8 mouse cellular contexts compared by ENCODE assay signal in the genomic region with DNA sequence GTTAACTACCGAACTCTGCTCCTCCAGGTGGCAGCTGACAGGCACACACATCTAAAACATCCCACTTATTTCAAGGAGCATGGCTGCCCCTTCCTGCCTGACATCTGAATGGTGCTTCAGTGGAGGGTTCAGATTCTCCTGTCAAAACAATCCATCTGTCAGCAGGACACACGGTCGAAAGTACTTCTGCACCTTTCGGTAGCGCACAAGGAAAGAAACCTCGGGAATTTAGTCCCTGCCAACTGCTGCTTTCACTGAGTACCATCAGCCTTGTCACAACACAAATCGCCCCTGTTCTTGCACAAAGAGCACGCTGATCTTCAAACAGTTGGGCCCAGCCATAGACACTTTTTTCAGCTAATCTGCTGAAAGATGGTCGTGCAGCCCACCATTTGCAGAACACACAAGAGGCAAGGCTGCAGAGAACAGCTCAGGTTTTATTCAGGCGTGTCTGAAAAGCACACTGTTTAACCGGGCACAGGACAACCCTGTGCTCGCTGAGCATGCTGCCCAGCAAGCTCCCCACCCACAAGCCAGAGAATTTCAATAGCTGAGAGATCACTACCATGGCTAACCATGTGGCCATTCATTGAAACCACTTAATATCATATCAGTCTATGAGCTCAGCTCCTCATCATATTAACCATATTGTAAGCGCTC. TPM values are rescaled to one million over a fixed set of nuclear protein-coding genes. Genes with fewer than 3 reads are reported as not detected.
DNase-seq lines count a peak whose midpoint lies in the region; ATAC-seq and TF ChIP-seq lines count a peak whose summit lies in the region.

No protein-coding gene starts in this region.

- 28% methylated on average over 13 of the region's 13 CpGs for WGBS in heart, embryonic 11.5 days (ENCODE audit: insufficient replicate concordance)
- 21% methylated on average over 13 of the region's 13 CpGs for WGBS in lung, embryonic 15.5 days
- 33% methylated on average over 13 of the region's 13 CpGs for WGBS in hindbrain, embryonic 12.5 days
- 17% methylated on average over 13 of the region's 13 CpGs for WGBS in small intestine, adult 2 months
- WGBS in thymus, adult 2 months, result 92% methylated on average over 13 of the region's 13 CpGs

- DNase-seq in heart, adult 9 months (ENCODE audit: low spot score in 2 of 2), result no peak
- DNase-seq in lung, postnatal 14 days, result no peak
- no peak for DNase-seq in thymus, adult 2 months

- TF ChIP-seq CTCF in small intestine, adult 2 months (IDR thresholded peaks at IDR 0.05; ENCODE audit: extremely low read depth, insufficient read length, insufficient replicate concordance, low read depth, low read length), result no peak
- no peak for TF ChIP-seq CTCF in thymus, adult 2 months (IDR thresholded peaks at IDR 0.05; ENCODE audit: borderline replicate concordance, control insufficient read depth, extremely low read depth, insufficient read depth, low read length, poor library complexity)

- H3K9me3 ChIP-seq in heart, embryonic 11.5 days (replicated peaks; ENCODE audit: control insufficient read depth, low read length), result no peaks in the 10 kb centered on the region
- H3K9me3 ChIP-seq in lung, embryonic 15.5 days, result no peaks in the 10 kb centered on the region
- no peaks in the 10 kb centered on the region for H3K9me3 ChIP-seq in hindbrain, embryonic 12.5 days (replicated peaks)

- no peaks in the 10 kb centered on the region for H3K27me3 ChIP-seq in heart, embryonic 11.5 days (ENCODE audit: control insufficient read depth, insufficient read depth, low read length)
- H3K27me3 ChIP-seq in lung, embryonic 15.5 days, result no peaks in the 10 kb centered on the region
- H3K27me3 ChIP-seq in hindbrain, embryonic 12.5 days, result no peaks in the 10 kb centered on the region
- no peaks in the 10 kb centered on the region for H3K27me3 ChIP-seq in small intestine, adult 2 months (ENCODE audit: control insufficient read depth, insufficient read depth, low read length)
- no peaks in the 10 kb centered on the region for H3K27me3 ChIP-seq in thymus, adult 2 months (ENCODE audit: control insufficient read depth, insufficient read depth, low read length)

- H3K4me2 ChIP-seq in heart, embryonic 11.5 days, result peak overlapping the region; percentile 50
- H3K4me2 ChIP-seq in lung, embryonic 15.5 days, result peak overlapping the region; percentile 38
- H3K4me2 ChIP-seq in hindbrain, embryonic 12.5 days (replicated peaks), result peak overlapping the region; percentile 7

- peak overlapping the region; percentile 4; the same call in 1 of the 2 replicates for H3K4me3 ChIP-seq in heart, embryonic 11.5 days (ENCODE audit: low read depth, low read length)
- H3K4me3 ChIP-seq in lung, embryonic 15.5 days, result no peak overlapping the region
- no peak overlapping the region for H3K4me3 ChIP-seq in hindbrain, embryonic 12.5 days
- H3K4me3 ChIP-seq in small intestine, adult 2 months (ENCODE audit: low read depth, low read length), result no peak overlapping the region
- no peak overlapping the region for H3K4me3 ChIP-seq in thymus, adult 2 months (ENCODE audit: control insufficient read depth, insufficient read depth, low read length)

- no peak for ATAC-seq in heart, embryonic 11.5 days (replicated peaks; ENCODE audit: insufficient number of reproducible peaks, low FRiP score, low TSS enrichment)
- ATAC-seq in lung, embryonic 15.5 days (ENCODE audit: borderline replicate concordance, extremely low read depth, low FRiP score, low TSS enrichment), result no peak
- ATAC-seq in hindbrain, embryonic 12.5 days (ENCODE audit: low FRiP score), result no peak
- ATAC-seq in inflammation-experienced regulatory T-cells, adult 6 months, result no peak

- H3K36me3 ChIP-seq in heart, embryonic 11.5 days (ENCODE audit: control insufficient read depth, insufficient read depth, low read length), result no peaks in the 10 kb centered on the region
- no peaks in the 10 kb centered on the region for H3K36me3 ChIP-seq in lung, embryonic 15.5 days
- H3K36me3 ChIP-seq in hindbrain, embryonic 12.5 days, result no peaks in the 10 kb centered on the region
- H3K36me3 ChIP-seq in small intestine, adult 2 months (ENCODE audit: control insufficient read depth, insufficient read depth, low read length), result no peaks in the 10 kb centered on the region
- H3K36me3 ChIP-seq in thymus, adult 2 months (ENCODE audit: control insufficient read depth, insufficient read depth, low read length), result no peaks in the 10 kb centered on the region

- no peak overlapping the region for H3K27ac ChIP-seq in heart, embryonic 11.5 days (ENCODE audit: low read depth, low read length)
- no peak overlapping the region for H3K27ac ChIP-seq in lung, embryonic 15.5 days
- no peak overlapping the region for H3K27ac ChIP-seq in hindbrain, embryonic 12.5 days
- H3K27ac ChIP-seq in small intestine, adult 2 months (ENCODE audit: insufficient read depth, low read depth, low read length), result peak overlapping the region; percentile 67
- H3K27ac ChIP-seq in thymus, adult 2 months (ENCODE audit: control insufficient read depth, insufficient read depth, low read length), result no peak overlapping the region

- peaks cover 19% of the 10 kb centered on the region for H3K4me1 ChIP-seq in heart, embryonic 11.5 days (ENCODE audit: control insufficient read depth, insufficient read depth, low read length)
- H3K4me1 ChIP-seq in lung, embryonic 15.5 days, result peaks cover 17% of the 10 kb centered on the region
- peaks cover 42% of the 10 kb centered on the region for H3K4me1 ChIP-seq in hindbrain, embryonic 12.5 days
- peaks cover 37% of the 10 kb centered on the region; the same call in 1 of the 2 replicates for H3K4me1 ChIP-seq in small intestine, adult 2 months (ENCODE audit: control insufficient read depth, insufficient read depth, insufficient read length, low read length)
- peaks cover 23% of the 10 kb centered on the region for H3K4me1 ChIP-seq in thymus, adult 2 months (replicated peaks; ENCODE audit: control insufficient read depth, insufficient read depth, low read length)

- no peak overlapping the region for H3K9ac ChIP-seq in heart, embryonic 11.5 days (ENCODE audit: low read depth, low read length)
- no peak overlapping the region for H3K9ac ChIP-seq in lung, embryonic 15.5 days
- H3K9ac ChIP-seq in hindbrain, embryonic 12.5 days, result no peak overlapping the region

- no peak for TF ChIP-seq POLR2A in small intestine, adult 2 months (IDR thresholded peaks at IDR 0.05; ENCODE audit: low read depth, low read length)
- no peak for TF ChIP-seq POLR2A in thymus, adult 2 months (IDR thresholded peaks at IDR 0.05; ENCODE audit: control insufficient read depth, extremely low read depth, insufficient read depth, low read length, poor library complexity)

RNA-seq across cellular contexts. Expression of gene Lrig1, which starts 31.6 kb away (rescaled TPM):
- 10.9 and 11.8 TPM in 2 replicates for polyA plus RNA-seq in heart, embryonic 11.5 days (2014; fragmentation: Nextera tagmentation; extraction: Ambion mirVana)
- 9.0 and 11.3 TPM in 2 replicates for polyA plus RNA-seq in lung, embryonic 15.5 days (2015; fragmentation: Nextera tagmentation; extraction: Ambion mirVana)
- polyA plus RNA-seq in hindbrain, embryonic 12.5 days (2016; fragmentation: Nextera tagmentation; extraction: Ambion mirVana), result 23.9 and 24.3 TPM in 2 replicates
- 20.5 and 29.8 TPM in 2 replicates for polyA plus RNA-seq in small intestine, adult 2 months (2012; rRNA removed)
- polyA plus RNA-seq in inflammation-experienced regulatory T-cells, adult 6 months (2017; shearing (Covaris generic)), result 10 to 100 TPM in 2 of 3 experiments, 1 to 10 TPM in 1; 7.4 to 47.9 (median 44.0) TPM
- polyA plus RNA-seq in thymus, adult 2 months (2012; rRNA removed), result 58.7 and 62.1 TPM in 2 replicates
